Mouse (Mus musculus): ENCODE data around the gene Lipo3. TPM values are rescaled to one million over a fixed set of nuclear protein-coding genes. Genes with fewer than 3 reads are reported as not detected.
A peak's percentile ranks its signal among the peaks of the same experiment; 100 is the strongest.
"Not testable (repeated sequence)": the region's sequence is repeated elsewhere in the genome, so short reads cannot be mapped to it uniquely, and the experiment has no call there.

Lipo3 gene
- 3.7 TPM in 2 replicates for polyA plus RNA-seq (2016; fragmentation: Nextera tagmentation; extraction: Ambion mirVana)

DNA sequence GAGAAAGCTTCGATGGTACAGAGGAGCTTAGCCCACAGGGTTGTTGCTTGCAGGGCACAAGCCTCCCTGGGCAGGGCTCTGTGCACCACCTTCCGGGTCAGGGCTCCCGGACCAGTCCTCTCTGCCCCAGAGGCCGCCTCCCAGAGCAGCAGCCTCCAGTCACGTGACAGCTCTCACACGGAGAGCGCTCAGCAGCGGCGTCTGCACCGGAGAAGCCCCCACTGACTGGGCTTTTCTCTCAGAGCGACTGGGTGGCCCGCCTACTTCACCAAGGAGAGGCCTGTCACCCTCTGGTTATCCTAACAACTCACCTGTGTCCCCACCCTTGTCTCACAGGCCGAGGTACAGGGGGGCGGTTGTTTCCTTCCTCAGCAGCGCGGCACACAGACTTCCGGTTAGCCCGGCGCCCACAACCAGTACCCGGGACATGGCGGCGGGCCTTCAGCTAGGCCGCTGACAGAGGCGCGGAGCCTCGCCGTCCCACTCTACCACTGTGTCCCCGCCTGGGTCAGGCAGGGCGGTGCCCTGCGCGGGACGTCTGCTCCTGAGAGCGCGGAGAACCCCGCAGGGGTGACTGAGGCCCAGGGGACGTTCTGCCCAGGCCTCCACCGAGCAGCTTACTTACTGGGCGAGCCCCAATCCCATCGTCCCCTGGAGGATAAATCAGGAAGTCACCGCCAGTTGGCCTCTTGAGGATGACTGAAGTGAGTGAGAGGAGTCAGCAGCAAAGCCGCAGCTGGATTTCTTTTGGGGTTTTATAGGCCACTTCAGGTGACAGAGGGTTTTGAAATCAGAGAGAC, at the start of gene Lipo3:
TSS of gene Lipo3 (minus strand) at position 665 of the 800 bp plus-strand sequence.
- not testable (repeated sequence) for H3K27me3 ChIP-seq (replicated peaks); H3K4me1 ChIP-seq; H3K36me3 ChIP-seq; H3K4me3 ChIP-seq; H3K9ac ChIP-seq; H3K4me2 ChIP-seq; H3K9me3 ChIP-seq (replicated peaks); H3K27ac ChIP-seq
- 43% methylated on average over 13 of the region's 41 CpGs for WGBS (ENCODE audit: insufficient replicate concordance)
- peak; percentile 64 for ATAC-seq

DNA sequence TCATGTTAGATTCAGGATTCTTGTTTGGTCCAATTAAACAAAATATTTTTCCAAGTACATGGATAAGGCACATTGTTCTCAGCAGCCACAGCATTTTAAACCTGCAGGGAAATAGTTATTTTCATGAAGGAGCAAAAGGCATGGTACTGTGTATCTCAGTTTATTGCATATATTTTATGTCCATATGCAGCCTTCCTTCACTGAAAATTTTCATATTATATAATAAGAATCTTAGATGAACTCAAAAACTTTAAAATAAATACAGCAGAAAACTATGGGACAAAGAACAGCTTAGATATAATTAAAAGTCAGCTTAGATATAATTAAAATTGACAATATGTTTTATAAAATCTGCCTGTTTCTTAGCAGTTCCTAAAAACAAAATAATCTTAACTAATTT, 25.6 kb upstream of the Lipo3 start, which contains the start of gene Lipo1:
TSS of gene Lipo1 (minus strand) at position 101 of the 400 bp plus-strand sequence.
- not testable (repeated sequence) for H3K27ac ChIP-seq; H3K4me2 ChIP-seq; H3K9me3 ChIP-seq (replicated peaks); H3K9ac ChIP-seq; H3K36me3 ChIP-seq; H3K4me1 ChIP-seq; H3K27me3 ChIP-seq (replicated peaks); H3K4me3 ChIP-seq; ATAC-seq

DNA sequence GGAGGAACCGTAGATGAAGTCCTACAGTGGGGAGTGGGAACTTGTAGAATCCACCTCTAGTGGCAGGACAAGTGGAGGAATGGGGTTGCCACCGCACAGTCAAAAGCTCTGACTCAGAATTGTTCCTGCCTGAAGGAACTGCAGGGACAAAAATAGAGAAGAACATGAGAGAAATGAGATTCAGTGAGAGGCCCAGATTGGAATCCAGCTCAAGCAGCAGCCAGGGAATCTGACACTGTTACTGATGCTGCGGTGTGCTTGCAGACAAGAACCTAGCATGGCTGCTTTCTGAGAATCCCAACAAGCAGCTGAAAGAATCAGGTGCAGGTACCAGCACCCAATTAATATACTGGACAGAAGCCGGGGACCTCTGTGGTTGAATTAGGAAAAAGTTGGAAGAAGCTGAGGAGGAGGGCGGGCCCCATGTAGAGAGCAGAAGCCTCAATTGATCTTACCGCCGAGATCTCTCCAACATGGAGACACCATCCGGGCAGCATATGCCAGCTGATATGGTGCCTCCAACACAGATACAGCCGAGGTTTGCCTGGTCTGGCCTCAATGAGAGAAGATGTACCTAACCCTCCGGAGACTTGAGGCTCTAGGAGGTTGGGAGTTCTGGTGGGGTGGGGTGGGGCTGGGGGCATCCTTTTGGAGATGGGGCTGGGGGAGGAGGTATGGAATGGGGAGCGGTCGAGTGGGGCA, 25.0 kb upstream of the Lipo3 start:
- no peaks in the 10 kb centered on the region for H3K36me3 ChIP-seq
- H3K4me3 ChIP-seq: no peak overlapping the region
- WGBS (ENCODE audit: insufficient replicate concordance): 71% methylated on average over 12 of the region's 12 CpGs
- H3K9me3 ChIP-seq (replicated peaks): no peaks in the 10 kb centered on the region
- no peak overlapping the region for H3K9ac ChIP-seq
- ATAC-seq: no peak
- H3K4me2 ChIP-seq: no peak overlapping the region
- H3K27me3 ChIP-seq (replicated peaks): no peaks in the 10 kb centered on the region
- H3K27ac ChIP-seq: no peak overlapping the region
- no peaks in the 10 kb centered on the region for H3K4me1 ChIP-seq

DNA sequence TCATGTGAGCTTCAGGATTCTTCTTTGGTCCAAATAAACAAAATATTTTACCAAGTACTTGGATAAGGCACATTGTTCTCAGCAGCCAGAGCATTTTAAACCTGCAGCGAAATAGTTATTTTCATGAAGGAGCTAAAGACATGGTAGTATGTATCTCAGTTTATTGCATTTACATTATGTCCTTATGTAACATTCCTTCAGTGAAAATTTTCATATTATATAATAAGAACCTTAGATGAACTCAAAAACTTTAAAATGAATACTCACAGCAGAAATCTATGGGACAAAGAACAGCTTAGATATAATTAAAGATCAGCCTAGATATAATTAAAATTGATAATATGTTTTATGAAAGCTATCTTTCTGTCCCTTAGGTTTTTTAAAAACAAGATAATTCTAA, 10.5 kb downstream of the Lipo3 start, which contains the start of gene Lipo2:
TSS of gene Lipo2 (minus strand) at position 101 of the 400 bp plus-strand sequence.
- H3K4me2 ChIP-seq; H3K36me3 ChIP-seq; H3K27ac ChIP-seq; H3K27me3 ChIP-seq (replicated peaks); H3K9ac ChIP-seq; H3K9me3 ChIP-seq (replicated peaks); H3K4me3 ChIP-seq; H3K4me1 ChIP-seq; ATAC-seq: not testable (repeated sequence)
- 84% methylated on average over 1 of the region's 1 CpGs for WGBS (ENCODE audit: insufficient replicate concordance)

DNA sequence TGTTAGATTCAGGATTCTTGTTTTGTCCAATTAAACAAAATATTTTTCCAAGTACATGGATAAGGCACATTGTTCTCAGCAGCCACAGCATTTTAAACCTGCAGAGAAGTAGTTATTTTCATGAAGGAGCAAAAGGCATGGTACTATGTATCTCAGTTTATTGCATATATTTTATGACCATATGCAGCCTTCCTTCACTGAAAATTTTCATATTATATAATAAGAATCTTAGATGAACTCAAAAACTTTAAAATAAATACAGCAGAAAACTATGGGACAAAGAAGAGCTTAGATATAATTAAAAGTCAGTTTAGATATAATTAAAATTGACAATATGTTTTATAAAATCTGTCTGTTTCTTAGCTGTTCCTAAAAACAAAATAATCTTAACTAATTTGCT, 136.6 kb downstream of the Lipo3 start, which contains the start of gene Gm8978:
TSS of gene Gm8978 (minus strand) at position 101 of the 400 bp plus-strand sequence.
- H3K9ac ChIP-seq; H3K36me3 ChIP-seq; H3K4me3 ChIP-seq; H3K27me3 ChIP-seq (replicated peaks); H3K4me1 ChIP-seq; H3K4me2 ChIP-seq; H3K27ac ChIP-seq; H3K9me3 ChIP-seq (replicated peaks); ATAC-seq: not testable (repeated sequence)

DNA sequence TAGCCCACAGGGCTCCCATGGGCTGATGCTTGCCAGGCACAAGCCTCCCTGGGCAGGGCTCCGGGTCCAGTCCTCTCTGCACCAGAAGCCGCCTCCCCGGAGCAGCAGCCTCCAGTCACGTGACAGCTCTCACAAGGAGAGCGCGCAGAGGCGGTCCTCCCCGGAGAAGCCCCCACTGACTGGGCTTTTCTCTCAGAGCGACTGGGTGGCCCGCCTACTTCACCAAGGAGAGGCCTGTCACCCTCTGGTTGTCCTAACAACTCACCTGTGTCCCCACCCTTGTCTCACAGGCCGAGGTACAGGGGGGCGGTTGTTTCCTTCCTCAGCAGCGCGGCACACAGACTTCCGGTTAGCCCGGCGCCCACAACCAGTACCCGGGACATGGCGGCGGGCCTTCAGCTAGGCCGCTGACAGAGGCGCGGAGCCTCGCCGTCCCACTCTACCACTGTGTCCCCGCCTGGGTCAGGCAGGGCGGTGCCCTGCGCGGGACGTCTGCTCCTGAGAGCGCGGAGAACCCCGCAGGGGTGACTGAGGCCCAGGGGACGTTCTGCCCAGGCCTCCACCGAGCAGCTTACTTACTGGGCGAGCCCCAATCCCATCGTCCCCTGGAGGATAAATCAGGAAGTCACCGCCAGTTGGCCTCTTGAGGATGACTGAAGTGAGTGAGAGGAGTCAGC, 172.0 kb downstream of the Lipo3 start:
- H3K27me3 ChIP-seq (replicated peaks); H3K4me1 ChIP-seq; H3K27ac ChIP-seq; H3K9ac ChIP-seq; H3K36me3 ChIP-seq; H3K9me3 ChIP-seq (replicated peaks): not testable (repeated sequence)
- peak overlapping the region; percentile 49 for H3K4me3 ChIP-seq
- ATAC-seq: peak; percentile 88
- H3K4me2 ChIP-seq: peak overlapping the region; percentile 65
- 18% methylated on average over 10 of the region's 38 CpGs for WGBS (ENCODE audit: insufficient replicate concordance)

DNA sequence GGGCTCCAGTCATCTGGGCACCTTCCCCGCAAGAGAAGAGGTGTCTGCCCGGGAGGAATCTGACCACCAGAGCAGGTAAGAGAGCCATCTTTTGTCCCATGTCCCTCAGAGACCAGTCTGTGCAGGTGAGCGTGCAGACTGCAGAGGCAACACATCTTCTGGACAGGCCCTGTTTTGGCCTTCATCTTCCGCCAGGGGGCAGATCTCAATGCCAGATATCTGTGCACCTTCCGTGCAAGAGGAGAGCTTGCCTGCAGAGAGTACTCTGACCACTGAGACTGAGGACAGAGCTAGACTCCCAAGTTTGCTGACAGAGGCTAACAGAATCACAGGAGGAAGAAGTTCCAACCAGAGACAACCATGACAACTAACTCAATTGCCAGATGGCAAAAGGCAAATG, 193.2 kb downstream of the Lipo3 start:
- H3K36me3 ChIP-seq; H3K27me3 ChIP-seq (replicated peaks); H3K27ac ChIP-seq; H3K4me1 ChIP-seq; ATAC-seq; H3K9me3 ChIP-seq (replicated peaks); H3K9ac ChIP-seq; H3K4me2 ChIP-seq; H3K4me3 ChIP-seq: not testable (repeated sequence)
- WGBS (ENCODE audit: insufficient replicate concordance): 69% methylated on average over 5 of the region's 5 CpGs

DNA sequence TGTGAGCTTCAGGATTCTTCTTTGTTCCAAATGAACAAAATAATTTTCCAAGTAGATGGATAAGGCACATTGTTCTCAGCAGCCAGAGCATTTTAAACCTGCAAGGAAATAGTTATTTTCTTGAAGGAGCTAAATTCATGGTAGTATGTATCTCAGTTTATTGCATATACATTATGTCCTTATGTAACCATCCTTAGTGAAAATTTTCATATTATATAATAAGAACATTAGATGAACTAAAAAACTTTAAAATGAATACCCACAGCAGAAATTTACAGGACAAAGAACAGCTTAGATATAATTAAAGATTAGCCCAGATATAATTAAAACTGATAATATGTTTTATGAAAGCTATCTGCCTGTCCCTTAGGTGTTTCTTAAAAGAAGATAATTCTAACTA, 244.1 kb downstream of the Lipo3 start, which contains the start of gene Lipo4:
TSS of gene Lipo4 (minus strand) at position 101 of the 400 bp plus-strand sequence.
- H3K4me1 ChIP-seq: no peaks in the 10 kb centered on the region
- no peak within 1 kb of the TSS for H3K4me3 ChIP-seq
- ATAC-seq: no peak
- H3K27me3 ChIP-seq (replicated peaks): no peaks in the 10 kb centered on the region
- no peak within 1 kb of the TSS for H3K9ac ChIP-seq
- no peak within 1 kb of the TSS for H3K27ac ChIP-seq
- no peak within 1 kb of the TSS for H3K4me2 ChIP-seq
- no peaks in the 10 kb centered on the region for H3K9me3 ChIP-seq (replicated peaks)
- no peaks in the 10 kb centered on the region for H3K36me3 ChIP-seq

Small RNA genes lying within 50 kb of the gene (microRNA-seq; reads per million reads assigned to microRNA genes)
- gene Gm27440: not detected

Other genes with a start within 250 kb of the Lipo3 start
- not detected in 2 replicates for gene Lipo4, start 244.2 kb downstream of the Lipo3 start, polyA plus RNA-seq (2016; fragmentation: Nextera tagmentation; extraction: Ambion mirVana)
- gene Gm8978, start 136.7 kb downstream of the Lipo3 start, polyA plus RNA-seq (2016; fragmentation: Nextera tagmentation; extraction: Ambion mirVana): not detected in 2 replicates
- not detected in 2 replicates for gene Lipo2, start 10.6 kb downstream of the Lipo3 start, polyA plus RNA-seq (2016; fragmentation: Nextera tagmentation; extraction: Ambion mirVana)
- not detected in 2 replicates for gene Lipo1, start 25.5 kb upstream of the Lipo3 start, polyA plus RNA-seq (2016; fragmentation: Nextera tagmentation; extraction: Ambion mirVana)
- not detected in 2 replicates for gene Lipf, start 199.2 kb upstream of the Lipo3 start, polyA plus RNA-seq (2016; fragmentation: Nextera tagmentation; extraction: Ambion mirVana)
- gene Lipk, start 246.3 kb upstream of the Lipo3 start, polyA plus RNA-seq (2016; fragmentation: Nextera tagmentation; extraction: Ambion mirVana): not detected in 2 replicates

Data from liver, embryonic 12.5 days (tissue).